Mouse (Mus musculus) ES-Bruce4 (cell line): ENCODE data around the gene Tmem178. TPM values are rescaled to one million over a fixed set of nuclear protein-coding genes. Genes with fewer than 3 reads are reported as not detected.

ENCODE experiments used
- H3K27ac ChIP-seq: 2 replicates; pipeline ENCODE4 v1.5.1; 2012; ENCODE audit warnings: low read length, inconsistent platforms; ENCODE audit not compliant: insufficient read depth
- H3K27me3 ChIP-seq: 2 replicates; pipeline ENCODE4 v1.6.1; 2012; ENCODE audit warnings: mild to moderate bottlenecking, low read length, inconsistent platforms; ENCODE audit not compliant: control insufficient read depth, poor library complexity, insufficient read depth, severe bottlenecking
- H3K36me3 ChIP-seq: 2 replicates; pipeline ENCODE4 v1.6.1; 2012; ENCODE audit warnings: inconsistent platforms, mild to moderate bottlenecking, low read length, moderate library complexity; ENCODE audit not compliant: control insufficient read depth, poor library complexity, insufficient read depth, severe bottlenecking
- H3K4me1 ChIP-seq: one replicate; pipeline ENCODE4 v1.8.1; 2011; ENCODE audit warnings: low read length; ENCODE audit not compliant: control insufficient read depth, insufficient read depth
- H3K4me3 ChIP-seq: 2 replicates; pipeline ENCODE4 v1.5.1; 2011; ENCODE audit warnings: low read depth, mild to moderate bottlenecking, low read length
- H3K9ac ChIP-seq: 2 replicates; pipeline ENCODE4 v1.6.1; 2012; ENCODE audit warnings: low read depth, mild to moderate bottlenecking, inconsistent platforms; ENCODE audit not compliant: poor library complexity, severe bottlenecking
- H3K9me3 ChIP-seq: replicated peaks from 2 replicates; pipeline ENCODE4 v1.6.1; 2012; ENCODE audit warnings: mild to moderate bottlenecking, low read length, inconsistent platforms; ENCODE audit not compliant: control insufficient read depth, poor library complexity, insufficient read depth, severe bottlenecking
- CTCF ChIP-seq: IDR thresholded peaks from one replicate; pipeline ENCODE4 v1.8.1; 2011; ENCODE audit warnings: low read depth, low read length
- EP300 ChIP-seq: IDR thresholded peaks from 2 replicates; pipeline ENCODE4 v1.6.1; 2011; ENCODE audit warnings: low read depth, low read length; ENCODE audit not compliant: insufficient read depth
- POLR2A ChIP-seq: IDR thresholded peaks from one replicate; pipeline ENCODE4 v1.8.1; 2011; ENCODE audit warnings: low read length; ENCODE audit not compliant: insufficient read depth
- polyA plus RNA-seq: library from polyadenylated mRNA; stranded (reverse); fragments of >200 nt; gene quantifications from 2 replicates; pipeline ENCODE4 v1.2.4, GENCODE M21; 2011; ENCODE audit warnings: low read depth; ENCODE audit not compliant: missing spikeins, insufficient read depth, insufficient read length

Gene Tmem178
- not detected in 2 replicates for polyA plus RNA-seq

DNA sequence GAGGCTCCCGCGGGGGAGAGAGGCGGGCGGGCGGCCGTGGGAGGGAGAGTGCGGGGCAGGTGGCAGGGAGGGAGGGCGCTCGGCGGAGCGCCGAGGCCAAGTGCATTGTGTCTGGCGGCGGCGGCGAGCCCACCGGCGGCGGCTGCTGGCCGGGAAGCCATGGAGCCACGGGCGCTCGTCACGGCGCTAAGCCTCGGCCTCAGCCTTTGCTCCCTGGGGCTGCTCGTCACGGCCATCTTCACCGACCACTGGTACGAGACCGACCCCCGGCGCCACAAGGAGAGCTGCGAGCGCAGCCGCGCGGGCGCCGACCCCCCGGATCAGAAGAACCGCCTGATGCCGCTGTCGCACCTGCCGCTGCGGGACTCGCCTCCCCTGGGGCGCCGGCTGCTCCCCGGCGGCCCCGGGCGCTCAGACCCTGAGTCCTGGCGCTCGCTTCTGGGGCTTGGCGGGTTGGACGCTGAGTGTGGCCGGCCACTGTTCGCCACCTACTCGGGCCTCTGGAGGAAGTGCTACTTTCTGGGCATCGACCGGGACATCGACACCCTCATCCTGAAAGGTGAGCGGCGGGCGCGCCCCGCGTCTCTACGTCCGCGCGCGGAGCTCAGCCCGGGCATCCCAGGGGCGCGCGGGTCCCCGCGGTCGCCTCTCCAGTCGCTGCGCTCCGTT, at the start of gene Tmem178:
TSS of gene Tmem178 (plus strand) at position 103 of the 669 bp plus-strand sequence.
- no peaks in the 10 kb centered on the region for H3K9me3 ChIP-seq
- H3K4me3 ChIP-seq, result peak within 1 kb of the TSS; percentile 96
- peak within 1 kb of the TSS; percentile 73 for H3K9ac ChIP-seq
- peaks cover 20% of the 10 kb centered on the region for H3K27me3 ChIP-seq
- H3K4me1 ChIP-seq, result no peaks in the 10 kb centered on the region
- no peak within 1 kb of the TSS for H3K27ac ChIP-seq
- H3K36me3 ChIP-seq, result no peaks in the 10 kb centered on the region
- TF ChIP-seq CTCF, result no peak
- TF ChIP-seq EP300, result no peak
- TF ChIP-seq POLR2A, result no peak

- Histone ChIP-seq H3K27ac (no peak overlapping the region), H3K27me3 (no peaks in the 10 kb centered on the region), H3K9ac (no peak overlapping the region), H3K36me3 (no peaks in the 10 kb centered on the region), H3K4me1 (no peaks in the 10 kb centered on the region), H3K4me3 (no peak overlapping the region), H3K9me3 (no peaks in the 10 kb centered on the region)
- no peak for TF ChIP-seq POLR2A
- TF ChIP-seq EP300, result no peak
Measured at GRCm38 (mm10) chr17:80896481-80896880, 48.0 kb upstream of the Tmem178 start.

GRCm38 (mm10) chr17:80897709-80898440, 46.6 kb upstream of the Tmem178 start:
- no peaks in the 10 kb centered on the region for H3K4me1 ChIP-seq
- no peaks in the 10 kb centered on the region for H3K27me3 ChIP-seq
- H3K9ac ChIP-seq, result no peak overlapping the region
- TF ChIP-seq CTCF, result no peak
- TF ChIP-seq EP300, result no peak
- no peak for TF ChIP-seq POLR2A
- H3K27ac ChIP-seq, result no peak overlapping the region
- no peaks in the 10 kb centered on the region for H3K9me3 ChIP-seq
- no peaks in the 10 kb centered on the region for H3K36me3 ChIP-seq
- H3K4me3 ChIP-seq, result no peak overlapping the region

DNA sequence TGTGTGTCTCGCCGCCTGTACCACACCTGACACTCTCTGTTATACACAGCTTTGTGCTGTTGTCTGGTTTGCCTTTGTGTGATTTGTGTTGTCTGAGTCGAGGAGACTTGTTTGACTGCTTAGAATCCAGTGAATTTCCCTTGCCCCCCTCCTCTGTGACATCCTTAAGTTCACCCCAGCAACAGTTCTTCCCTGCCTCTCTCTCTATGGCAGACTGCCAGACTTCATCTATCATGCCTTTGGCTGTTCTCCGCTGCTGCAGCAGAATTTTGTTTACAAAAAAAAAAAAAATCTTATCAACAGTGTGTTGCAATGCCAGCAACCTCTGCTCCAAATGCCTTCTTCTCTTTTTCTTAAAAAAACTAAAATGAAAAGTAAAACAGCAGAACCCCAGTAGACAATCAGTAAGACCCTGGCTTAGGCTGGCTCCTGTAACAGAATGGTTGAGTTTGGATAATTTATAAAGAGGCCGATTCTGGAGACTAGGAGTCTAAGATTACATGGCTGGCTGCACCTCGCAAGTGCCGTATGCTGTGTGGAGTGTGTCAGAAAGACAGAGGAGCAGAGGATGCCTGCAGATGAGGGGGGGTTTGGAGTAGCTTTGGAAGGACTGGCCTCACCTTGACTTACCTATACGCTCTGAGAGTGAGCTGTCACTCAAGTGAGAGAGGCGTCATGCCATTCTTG, 44.8 kb upstream of the Tmem178 start:
- TF ChIP-seq EP300, result no peak
- TF ChIP-seq CTCF, result no peak
- TF ChIP-seq POLR2A, result no peak
- Histone ChIP-seq H3K4me3 (no peak overlapping the region), H3K9me3 (no peaks in the 10 kb centered on the region), H3K27ac (no peak overlapping the region), H3K9ac (no peak overlapping the region), H3K36me3 (no peaks in the 10 kb centered on the region), H3K27me3 (no peaks in the 10 kb centered on the region), H3K4me1 (no peaks in the 10 kb centered on the region)

GRCm38 (mm10) chr17:80900200-80900520, 44.3 kb upstream of the Tmem178 start:
- H3K9ac ChIP-seq, result no peak overlapping the region
- TF ChIP-seq POLR2A, result no peak
- no peaks in the 10 kb centered on the region for H3K9me3 ChIP-seq
- no peak overlapping the region for H3K27ac ChIP-seq
- no peaks in the 10 kb centered on the region for H3K4me1 ChIP-seq
- no peak overlapping the region for H3K4me3 ChIP-seq
- H3K27me3 ChIP-seq, result no peaks in the 10 kb centered on the region
- H3K36me3 ChIP-seq, result no peaks in the 10 kb centered on the region

DNA sequence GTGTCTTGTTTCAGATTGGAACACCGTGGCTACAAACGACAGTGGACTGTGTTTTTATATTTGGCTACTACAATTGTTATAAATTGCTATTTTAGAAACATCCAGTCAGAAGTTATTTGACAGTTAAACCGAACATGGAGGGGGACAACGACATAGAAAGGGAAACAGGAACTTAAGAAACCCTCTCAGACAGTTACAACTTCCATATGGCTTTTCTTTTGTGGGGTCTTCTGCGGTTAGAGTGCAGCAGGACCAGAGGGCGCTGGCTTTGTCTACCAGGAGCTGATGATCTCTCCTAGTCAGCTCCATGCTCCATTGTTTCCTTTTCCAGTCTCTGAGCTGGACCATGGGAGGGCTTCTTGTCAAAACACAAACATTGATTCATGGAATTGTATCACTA, 42.5 kb upstream of the Tmem178 start:
- Histone ChIP-seq H3K27ac (no peak overlapping the region), H3K4me3 (no peak overlapping the region), H3K27me3 (no peaks in the 10 kb centered on the region), H3K4me1 (no peaks in the 10 kb centered on the region), H3K9me3 (no peaks in the 10 kb centered on the region), H3K36me3 (no peaks in the 10 kb centered on the region), H3K9ac (no peak overlapping the region)
- TF ChIP-seq POLR2A, result no peak
- TF ChIP-seq EP300, result no peak
- no peak for TF ChIP-seq CTCF
